ENCODE assay signal across 30 mouse cellular contexts in the genomic region with DNA sequence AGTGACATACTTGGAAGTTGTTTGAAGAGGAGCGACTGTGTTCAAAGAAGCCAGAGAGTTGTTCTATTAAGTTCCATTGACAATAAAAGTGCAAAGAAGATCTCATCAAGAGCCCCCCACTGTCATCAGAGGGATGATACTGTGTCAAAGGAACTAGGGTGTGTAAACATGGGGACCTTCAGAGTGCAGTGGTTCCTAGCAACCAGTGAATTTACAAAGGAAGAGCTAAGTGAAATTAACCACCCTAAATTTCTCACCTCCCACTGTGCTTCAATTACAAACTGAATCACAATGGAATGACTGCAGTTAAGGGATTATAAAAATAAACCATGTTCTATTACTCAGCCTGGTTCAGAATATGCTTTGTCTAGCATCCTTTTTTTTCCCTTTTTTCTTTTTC.
A peak's percentile ranks its signal among the peaks of the same experiment; 100 is the strongest.
DNase-seq lines count a peak whose midpoint lies in the region; ATAC-seq and TF ChIP-seq lines count a peak whose summit lies in the region.
"Had no signal": no experiment of that assay in that cellular context is flagged by ENCODE, and none has a peak within 500 bp of the region (broad histone marks: within the 10 kb centered on the region; RNA-seq: fewer than 3 reads in every experiment).

No protein-coding gene starts in this region.

- no peaks in the 10 kb centered on the region for H3K36me3 ChIP-seq in hindbrain, embryonic 16.5 days (ENCODE audit: control insufficient read depth, insufficient read depth, low read length)
- no peaks in the 10 kb centered on the region for H3K36me3 ChIP-seq in hindbrain, embryonic 11.5 days (ENCODE audit: control insufficient read depth, insufficient read depth, low read length)
- no peaks in the 10 kb centered on the region for H3K36me3 ChIP-seq in thymus, adult 2 months (ENCODE audit: control insufficient read depth, insufficient read depth, low read length)
- H3K36me3 ChIP-seq: heart, embryonic 12.5 days; limb, embryonic 10.5 days; limb, embryonic 15.5 days; liver, embryonic 13.5 days; midbrain, embryonic 12.5 days; neural tube, embryonic 13.5 days had no signal

- no peak overlapping the region for H3K4me3 ChIP-seq in hindbrain, embryonic 16.5 days (ENCODE audit: low read length)
- no peak overlapping the region for H3K4me3 ChIP-seq in hindbrain, embryonic 11.5 days (ENCODE audit: low read depth, low read length)
- no peak overlapping the region for H3K4me3 ChIP-seq in thymus, adult 2 months (ENCODE audit: control insufficient read depth, insufficient read depth, low read length)
- H3K4me3 ChIP-seq: forebrain, embryonic 13.5 days; heart, adult 2 months; heart, embryonic 12.5 days; limb, embryonic 10.5 days; limb, embryonic 15.5 days; liver, embryonic 13.5 days; megakaryocyte, embryonic 14.5 days; midbrain, embryonic 12.5 days; myocyte; neural tube, embryonic 13.5 days had no signal

- no peak for TF ChIP-seq CTCF in thymus, adult 2 months (IDR thresholded peaks at IDR 0.05; ENCODE audit: borderline replicate concordance, control insufficient read depth, extremely low read depth, insufficient read depth, low read length, poor library complexity)

- H3K4me2 ChIP-seq in hindbrain, embryonic 16.5 days (ENCODE audit: low read length), result no peak overlapping the region
- no peak overlapping the region for H3K4me2 ChIP-seq in hindbrain, embryonic 11.5 days (replicated peaks; ENCODE audit: low read depth, low read length)
- H3K4me2 ChIP-seq: forebrain, embryonic 13.5 days; heart, embryonic 12.5 days; hindbrain, embryonic 14.5 days; limb, embryonic 15.5 days; liver, embryonic 13.5 days; midbrain, embryonic 12.5 days; neural tube, embryonic 13.5 days had no signal

- H3K27ac ChIP-seq in hindbrain, embryonic 16.5 days (ENCODE audit: low read depth, low read length), result no peak overlapping the region
- H3K27ac ChIP-seq in hindbrain, embryonic 11.5 days (ENCODE audit: low read depth, low read length), result no peak overlapping the region
- H3K27ac ChIP-seq in thymus, adult 2 months (ENCODE audit: control insufficient read depth, insufficient read depth, low read length), result no peak overlapping the region
- H3K27ac ChIP-seq: forebrain, embryonic 13.5 days; heart, adult 2 months; hindbrain, embryonic 14.5 days; limb, embryonic 10.5 days; limb, embryonic 15.5 days; liver, embryonic 13.5 days; midbrain, embryonic 12.5 days; neural tube, embryonic 13.5 days had no signal

- no peaks in the 10 kb centered on the region for H3K27me3 ChIP-seq in hindbrain, embryonic 16.5 days (replicated peaks; ENCODE audit: control insufficient read depth, insufficient read depth, low read length)
- no peaks in the 10 kb centered on the region for H3K27me3 ChIP-seq in hindbrain, embryonic 11.5 days (ENCODE audit: control insufficient read depth, insufficient read depth, low read length)
- no peaks in the 10 kb centered on the region for H3K27me3 ChIP-seq in thymus, adult 2 months (ENCODE audit: control insufficient read depth, insufficient read depth, low read length)
- H3K27me3 ChIP-seq: forebrain, embryonic 13.5 days; heart, embryonic 12.5 days; limb, embryonic 15.5 days; liver, embryonic 13.5 days; megakaryocyte, embryonic 14.5 days; midbrain, embryonic 12.5 days; neural tube, embryonic 13.5 days had no signal

- H3K9ac ChIP-seq in hindbrain, embryonic 16.5 days (ENCODE audit: low read depth, low read length), result no peak overlapping the region
- no peak overlapping the region for H3K9ac ChIP-seq in hindbrain, embryonic 11.5 days (ENCODE audit: low read depth, low read length)
- H3K9ac ChIP-seq: forebrain, embryonic 13.5 days; heart, embryonic 12.5 days; hindbrain, embryonic 14.5 days; limb, embryonic 15.5 days; liver, embryonic 13.5 days; midbrain, embryonic 12.5 days; neural tube, embryonic 13.5 days had no signal

- no peaks in the 10 kb centered on the region for H3K4me1 ChIP-seq in hindbrain, embryonic 16.5 days (ENCODE audit: control insufficient read depth, insufficient read depth, low read depth, low read length)
- no peaks in the 10 kb centered on the region for H3K4me1 ChIP-seq in hindbrain, embryonic 11.5 days (replicated peaks; ENCODE audit: control insufficient read depth, insufficient read depth, low read length)
- H3K4me1 ChIP-seq in thymus, adult 2 months (replicated peaks; ENCODE audit: control insufficient read depth, insufficient read depth, low read length), result no peaks in the 10 kb centered on the region
- H3K4me1 ChIP-seq: forebrain, embryonic 13.5 days; heart, embryonic 12.5 days; limb, embryonic 10.5 days; limb, embryonic 15.5 days; megakaryocyte, embryonic 14.5 days; midbrain, embryonic 12.5 days; neural tube, embryonic 13.5 days had no signal

- H3K9me3 ChIP-seq in hindbrain, embryonic 16.5 days (ENCODE audit: control insufficient read depth, low read length), result no peaks in the 10 kb centered on the region
- H3K9me3 ChIP-seq in hindbrain, embryonic 11.5 days (ENCODE audit: control insufficient read depth, low read length), result no peaks in the 10 kb centered on the region
- H3K9me3 ChIP-seq: forebrain, embryonic 13.5 days; heart, embryonic 12.5 days; limb, embryonic 10.5 days; limb, embryonic 15.5 days; liver, embryonic 13.5 days; megakaryocyte, embryonic 14.5 days; midbrain, embryonic 12.5 days; neural tube, embryonic 13.5 days had no signal

- 32% methylated on average over 1 of the region's 1 CpGs for WGBS in hindbrain, embryonic 16.5 days
- WGBS in hindbrain, embryonic 11.5 days, result 67% methylated on average over 1 of the region's 1 CpGs
- 98% methylated on average over 1 of the region's 1 CpGs for WGBS in thymus, adult 2 months

- ATAC-seq in hindbrain, embryonic 16.5 days, result 0 out of 2 replicates have a peak, but pooled peaks have one; percentile 40
- ATAC-seq in hindbrain, embryonic 11.5 days (ENCODE audit: low FRiP score), result no peak
- ATAC-seq: forebrain, embryonic 13.5 days; inflammation-experienced regulatory T-cells, adult 6 months; lung, postnatal 0 days had no signal

- TF ChIP-seq POLR2A in thymus, adult 2 months (IDR thresholded peaks at IDR 0.05; ENCODE audit: control insufficient read depth, extremely low read depth, insufficient read depth, low read length, poor library complexity), result no peak

- no peak for DNase-seq in hindbrain, embryonic 11.5 days (ENCODE audit: low spot score)
- peak; percentile 25 for DNase-seq in right cerebral cortex, adult 18-20 months
- DNase-seq in right cerebral cortex, postnatal 36 days (ENCODE audit: low spot score in 2 of 2), result no peak
- peak; percentile 73 for DNase-seq in brain, adult 2 months (ENCODE audit: low read depth, low spot score)
- peak; percentile 60 for DNase-seq in telencephalon, adult 2 months (ENCODE audit: low read depth, low spot score)
- DNase-seq in thymus, adult 2 months, result no peak
- DNase-seq: adrenal gland, adult 2 months; adrenal gland, postnatal 36 days; cerebellum, adult 8-10 months; cerebellum, postnatal 36 days; heart, adult 2 months; heart, postnatal 4 days; kidney, adult 11 months; layer of hippocampus, postnatal 36 days; liver, embryonic 13.5 days; lung, adult 18-20 months; lung, postnatal 4 days; retina, postnatal 1 day had no signal

Comparison
In these comparisons a context has a peak if more than half of its experiments do, and no peak if none do; other contexts are left out.
1. DNase-seq: peak in right cerebral cortex, adult 18-20 months (single experiment), brain, adult 2 months (single experiment) and telencephalon, adult 2 months (single experiment); none in hindbrain, embryonic 11.5 days (single experiment), right cerebral cortex, postnatal 36 days (0 of 2) and thymus, adult 2 months (single experiment).